Mouse (Mus musculus) CH12.LX (cell line): Measurements from ENCODE around the gene Akr1b10. TPM values are rescaled to one million over a fixed set of nuclear protein-coding genes. Genes with fewer than 3 reads are reported as not detected.

ENCODE experiments used
- DNase-seq: peaks from one replicate; pipeline ENCODE4 v3.0.0-alpha.2; 2013; ENCODE audit errors: extremely low read depth
- H3K27ac ChIP-seq: 2 replicates; pipeline ENCODE4 v1.5.1; 2012; ENCODE audit warnings: low read depth, mild to moderate bottlenecking, control low read depth, moderate library complexity; ENCODE audit not compliant: insufficient read depth
- H3K27me3 ChIP-seq: replicated peaks from 2 replicates; pipeline ENCODE3; 2012; ENCODE audit warnings: inconsistent platforms
- H3K36me3 ChIP-seq, 2 experiments: replicated peaks in 1 of 2; 2 replicates each; pipeline versions ENCODE3 to v1.6.1; 2012; ENCODE audit warnings: inconsistent platforms in 1 of 2, low read length in 1 of 2, mild to moderate bottlenecking in 1 of 2, mixed read lengths in 1 of 2, moderate library complexity in 1 of 2; ENCODE audit not compliant: control insufficient read depth in 1 of 2, insufficient read depth in 1 of 2
- H3K4me1 ChIP-seq, 2 experiments: 2 replicates each; pipeline ENCODE4 v1.6.1; 2012; ENCODE audit warnings: inconsistent platforms in 1 of 2, moderate library complexity in 1 of 2; ENCODE audit not compliant: insufficient read depth in 2 of 2, control insufficient read depth in 1 of 2
- H3K4me2 ChIP-seq: 2 replicates; pipeline ENCODE4 v1.6.1; 2012; ENCODE audit warnings: low read depth, mild to moderate bottlenecking, control low read depth; ENCODE audit not compliant: poor library complexity, insufficient read depth, severe bottlenecking
- H3K4me3 ChIP-seq, 3 experiments: fragments of 150-350 bp in 1 of 3; sonication (generic) in 1 of 3; replicated peaks in 1 of 3; 2 replicates each; pipeline versions ENCODE3 to v1.5.1; 2011 to 2012; ENCODE audit warnings: low read depth in 2 of 3, low read length in 2 of 3, mild to moderate bottlenecking in 2 of 3, moderate library complexity in 2 of 3, control low read depth in 1 of 3, improper control_type of control experiment in 1 of 3, inconsistent platforms in 1 of 3, mixed read lengths in 1 of 3; ENCODE audit not compliant: poor library complexity in 1 of 3
- H3K79me2 ChIP-seq: replicated peaks from 2 replicates; pipeline ENCODE4 v1.6.1; 2012; ENCODE audit warnings: mild to moderate bottlenecking, moderate library complexity; ENCODE audit not compliant: control insufficient read depth, poor library complexity, insufficient read depth, severe bottlenecking; ENCODE audit errors: extremely low read depth
- H3K9ac ChIP-seq: 2 replicates; pipeline ENCODE4 v1.6.1; 2012; ENCODE audit warnings: low read depth, mild to moderate bottlenecking, control low read depth, moderate library complexity; ENCODE audit not compliant: insufficient read depth
- H3K9me3 ChIP-seq: replicated peaks from 2 replicates; pipeline ENCODE3; 2012; ENCODE audit warnings: low read length, inconsistent platforms, mixed read lengths
- CTCF ChIP-seq, 2 experiments: IDR thresholded peaks in 1 of 2; conservative IDR thresholded peaks in 1 of 2; 2 replicates each; pipeline ENCODE4 v1.5.1; 2011 to 2012; ENCODE audit warnings: low read depth in 2 of 2, low read length in 2 of 2, improper control_type of control experiment in 1 of 2, inconsistent platforms in 1 of 2, mild to moderate bottlenecking in 1 of 2, moderate library complexity in 1 of 2
- E2F4 ChIP-seq: IDR thresholded peaks from 2 replicates; pipeline ENCODE4 v1.6.1; 2011; ENCODE audit warnings: low read depth, low read length, improper control_type of control experiment; ENCODE audit not compliant: insufficient replicate concordance
- ELF1 ChIP-seq: IDR thresholded peaks from 2 replicates; pipeline ENCODE4 v1.6.1; 2014; ENCODE audit warnings: low read depth, mild to moderate bottlenecking, inconsistent platforms, low read length, improper control_type of control experiment
- HCFC1 ChIP-seq: IDR thresholded peaks from 2 replicates; pipeline ENCODE4 v1.6.1; 2012; ENCODE audit warnings: low read depth, mild to moderate bottlenecking, inconsistent platforms, low read length, improper control_type of control experiment
- NRF1 ChIP-seq: IDR thresholded peaks from 2 replicates; pipeline ENCODE4 v1.6.1; 2014; ENCODE audit warnings: low read depth, mild to moderate bottlenecking, inconsistent platforms, low read length, improper control_type of control experiment, moderate library complexity
- POLR2A ChIP-seq: IDR thresholded peaks from 2 replicates; pipeline ENCODE4 v1.6.1; 2011; ENCODE audit warnings: low read depth, mild to moderate bottlenecking, improper control_type of control experiment, low read length
- RAD21 ChIP-seq: IDR thresholded peaks from 2 replicates; pipeline ENCODE4 v1.6.1; 2011; ENCODE audit warnings: low read depth, mild to moderate bottlenecking, low read length, improper control_type of control experiment, moderate library complexity
- SMC3 ChIP-seq: IDR thresholded peaks from 2 replicates; pipeline ENCODE4 v1.6.1; 2011; ENCODE audit warnings: low read depth, low read length, improper control_type of control experiment
- UBTF ChIP-seq: IDR thresholded peaks from 2 replicates; pipeline ENCODE4 v1.6.1; 2012; ENCODE audit warnings: low read depth, mild to moderate bottlenecking, inconsistent platforms, low read length, improper control_type of control experiment, moderate library complexity
- USF1 ChIP-seq: IDR thresholded peaks from 2 replicates; pipeline ENCODE4 v1.6.1; 2014; ENCODE audit warnings: low read depth, mild to moderate bottlenecking, inconsistent platforms, low read length, improper control_type of control experiment
- ZKSCAN1 ChIP-seq: IDR thresholded peaks from 2 replicates; pipeline ENCODE4 v1.6.1; 2012; ENCODE audit warnings: low read depth, inconsistent platforms, low read length, improper control_type of control experiment, borderline replicate concordance
- ZMIZ1 ChIP-seq: IDR thresholded peaks from 2 replicates; pipeline ENCODE4 v1.6.1; 2012; ENCODE audit warnings: low read depth, mild to moderate bottlenecking, inconsistent platforms, low read length, improper control_type of control experiment
- dilution Hi-C: fragments of 300-500 bp; cut with MboI; formaldehyde crosslinking; loops from 2 replicates; pipeline ENCODE4 v1.14.3; 2020; ENCODE audit warnings: low sequenced_read_pairs; ENCODE audit not compliant: extremely low pct_unique_long_range_greater_than_20kb, extremely low pct_ligation_motif_present
- in situ Hi-C: fragments of 300-500 bp; cut with MboI; formaldehyde crosslinking; loops from 3 replicates; pipeline ENCODE4 v1.14.3; 2019; ENCODE audit warnings: low sequenced_read_pairs, low pct_ligation_motif_present, low pct_unique_long_range_greater_than_20kb, mixed read lengths
- polyA plus RNA-seq: library from polyadenylated mRNA; unstranded; fragments of >175 nt; gene quantifications from 2 replicates; pipeline ENCODE4 v1.2.1, GENCODE M21; 2012; ENCODE audit warnings: low read depth; ENCODE audit not compliant: insufficient read length
- total RNA-seq, 2 experiments: library from RNA; depleted of rRNA; stranded (reverse); fragments of 300-350 nt in 1 of 2; fragments of >200 nt in 1 of 2; gene quantifications; 2 replicates each; pipeline ENCODE4 v1.2.3; 2012 to 2014

Gene Akr1b10
- total and polyA plus RNA-seq, 3 experiments = 20.3 to 34.7 (median 29.6) TPM

DNA sequence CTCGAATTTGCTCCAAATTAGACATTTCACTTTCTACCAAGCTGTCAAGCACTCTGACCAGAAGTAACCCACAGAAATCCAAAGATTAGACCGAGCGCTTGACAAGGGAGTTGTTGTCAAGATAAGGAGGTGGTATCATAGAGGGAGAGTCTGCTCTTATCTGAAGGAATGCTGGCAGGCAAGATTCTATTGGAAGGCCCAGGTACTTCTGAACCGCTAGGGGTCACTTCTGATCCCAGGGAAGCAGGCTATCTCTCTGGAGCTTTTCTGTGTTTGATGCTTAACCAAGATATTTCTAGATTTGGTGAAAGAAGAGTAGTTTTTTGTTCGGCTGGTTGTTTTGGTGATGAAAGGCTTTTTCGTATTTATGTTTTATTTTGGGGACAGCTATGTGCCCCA lies 28.7 kb upstream of the Akr1b10 start:
- H3K4me3 ChIP-seq = no peak overlapping the region
- dilution Hi-C loops (no loop called here), in situ Hi-C loops (loop anchor here (10.0 kb wide), 1 partner anchor 99 kb away; no protein-coding TSS in a partner anchor)
- H3K79me2 ChIP-seq = no peaks in the 10 kb centered on the region
- no peaks in the 10 kb centered on the region for H3K27me3 ChIP-seq
- H3K9me3 ChIP-seq = no peaks in the 10 kb centered on the region
- TF ChIP-seq UBTF = no peak
- peak; percentile 46 for TF ChIP-seq SMC3
- no peak for TF ChIP-seq E2F4
- TF ChIP-seq RAD21 = peak; percentile 12
- peak in 1 of 2 experiments; percentile 51; a peak in 2 of 4 replicates for TF ChIP-seq CTCF (conservative IDR thresholded peaks at IDR 0.05 in 1 of 2, IDR thresholded peaks at IDR 0.05 in 1 of 2; ENCODE audit: low read depth in 2 of 2, low read length in 2 of 2)
- no peak overlapping the region for H3K9ac ChIP-seq
- no peak overlapping the region for H3K4me2 ChIP-seq
- no peaks in the 10 kb centered on the region for H3K36me3 ChIP-seq
- peaks cover 0 to 12% of the 10 kb centered on the region in 2 experiments; a peak in 1 of 4 replicates for H3K4me1 ChIP-seq
- no peak for DNase-seq
- no peak overlapping the region for H3K27ac ChIP-seq

- Histone ChIP-seq H3K27me3 (no peaks in the 10 kb centered on the region), H3K27ac (no peak overlapping the region), H3K9ac (no peak overlapping the region), H3K4me2 (no peak overlapping the region), H3K36me3 (no peaks in the 10 kb centered on the region), H3K79me2 (no peaks in the 10 kb centered on the region), H3K4me3 (no peak overlapping the region), H3K4me1 (peaks cover 0 to 12% of the 10 kb centered on the region in 2 experiments; a peak in 1 of 4 replicates), H3K9me3 (no peaks in the 10 kb centered on the region)
- no peak for DNase-seq
- TF ChIP-seq HCFC1 (no peak), NRF1 (no peak), ZMIZ1 (no peak), USF1 (no peak), POLR2A (no peak), ELF1 (no peak), ZKSCAN1 (no peak)
- dilution Hi-C loops = no loop called here
- in situ Hi-C loops = loop anchor here (10.0 kb wide), 1 partner anchor 99 kb away; no protein-coding TSS in a partner anchor
Observed at GRCm38 (mm10) chr6:34355841-34356240, 28.2 kb upstream of the Akr1b10 start.
